Mouse (Mus musculus) E14TG2a.4 (cell line): ENCODE measurements around the gene Hoxc13.

Experiments
- H3K27me3 ChIP-seq: 2 replicates; pipeline ENCODE4 v1.6.1; 2014; ENCODE audit warnings: low read length, control low read depth; ENCODE audit not compliant: insufficient read depth
- H3K36me3 ChIP-seq: 2 replicates; pipeline ENCODE4 v1.6.1; 2014; ENCODE audit warnings: low read length, control low read depth; ENCODE audit not compliant: insufficient read depth
- H3K4me1 ChIP-seq: replicated peaks from 2 replicates; pipeline ENCODE4 v1.6.1; 2014; ENCODE audit warnings: low read depth, low read length, control low read depth
- H3K4me3 ChIP-seq: replicated peaks from 2 replicates; pipeline ENCODE4 v1.5.1; 2014; ENCODE audit warnings: mild to moderate bottlenecking, low read length
- H3K9me3 ChIP-seq: 2 replicates; pipeline ENCODE4 v1.6.1; 2014; ENCODE audit warnings: low read length, control low read depth
- CTCF ChIP-seq: conservative IDR thresholded peaks from 2 replicates; pipeline ENCODE4 v1.5.1; 2014; ENCODE audit warnings: low read length
- NANOG ChIP-seq: IDR thresholded peaks from 2 replicates; pipeline ENCODE4 v1.6.1; 2014; ENCODE audit warnings: borderline replicate concordance, low read length, mixed read lengths
- POU5F1 ChIP-seq: IDR thresholded peaks from 2 replicates; pipeline ENCODE4 v1.6.1; 2014; ENCODE audit warnings: low read length, borderline replicate concordance

Hoxc13 gene

GRCm38 (mm10) chr15:102972753-102973152 lies 51.9 kb downstream of the Hoxc13 start:
- Histone ChIP-seq H3K4me1 (peaks cover 37% of the 10 kb centered on the region), H3K4me3 (no peak overlapping the region), H3K27me3 (peaks cover 97% of the 10 kb centered on the region), H3K9me3 (peaks cover 13% of the 10 kb centered on the region; the same call in 1 of the 2 replicates), H3K36me3 (no peaks in the 10 kb centered on the region)
- TF ChIP-seq NANOG, result no peak
- no peak for TF ChIP-seq POU5F1
- no peak for TF ChIP-seq CTCF

- Histone ChIP-seq H3K36me3 (no peaks in the 10 kb centered on the region), H3K9me3 (peaks cover 13% of the 10 kb centered on the region; the same call in 1 of the 2 replicates)
Measured at GRCm38 (mm10) chr15:102975034-102975433, 54.1 kb downstream of the Hoxc13 start.

GRCm38 (mm10) chr15:102975688-102976111 lies 54.8 kb downstream of the Hoxc13 start:
- no peaks in the 10 kb centered on the region for H3K36me3 ChIP-seq
- H3K4me1 ChIP-seq, result peaks cover 36% of the 10 kb centered on the region
- TF ChIP-seq CTCF (no peak), NANOG (no peak), POU5F1 (no peak)

More at GRCm38 (mm10) chr15:102975034-102975433, 54.1 kb downstream of the Hoxc13 start:
- Histone ChIP-seq H3K4me3 (no peak overlapping the region), H3K27me3 (peaks cover 99% of the 10 kb centered on the region), H3K4me1 (peaks cover 35% of the 10 kb centered on the region)
- TF ChIP-seq CTCF (no peak), POU5F1 (no peak), NANOG (no peak)

GRCm38 (mm10) chr15:102976171-102976570 lies 55.3 kb downstream of the Hoxc13 start, which contains the start of gene Hoxc9:
TSS of gene Hoxc9 (plus strand) at chr15:102976439.
- H3K27me3 ChIP-seq, result peaks cover 99% of the 10 kb centered on the region
- peak within 1 kb of the TSS; percentile 37; the same call in 1 of the 2 replicates for H3K4me3 ChIP-seq
- H3K36me3 ChIP-seq, result no peaks in the 10 kb centered on the region
- H3K9me3 ChIP-seq, result peaks cover 13% of the 10 kb centered on the region; the same call in 1 of the 2 replicates
- TF ChIP-seq NANOG, result no peak
- no peak for TF ChIP-seq POU5F1
- TF ChIP-seq CTCF, result no peak
- peaks cover 41% of the 10 kb centered on the region for H3K4me1 ChIP-seq

More at GRCm38 (mm10) chr15:102975688-102976111, 54.8 kb downstream of the Hoxc13 start:
- Histone ChIP-seq H3K27me3 (peaks cover 99% of the 10 kb centered on the region), H3K9me3 (peaks cover 13% of the 10 kb centered on the region; the same call in 1 of the 2 replicates), H3K4me3 (peak overlapping the region; percentile 37; the same call in 1 of the 2 replicates)

- Histone ChIP-seq H3K4me3 (peak overlapping the region; percentile 29; the same call in 1 of the 2 replicates), H3K9me3 (peaks cover 13% of the 10 kb centered on the region; the same call in 1 of the 2 replicates), H3K4me1 (peaks cover 46% of the 10 kb centered on the region), H3K27me3 (peaks cover 99% of the 10 kb centered on the region), H3K36me3 (no peaks in the 10 kb centered on the region)
- TF ChIP-seq NANOG (no peak), CTCF (no peak), POU5F1 (no peak)
Measured at GRCm38 (mm10) chr15:102976631-102977422, 55.9 kb downstream of the Hoxc13 start.

- no peaks in the 10 kb centered on the region for H3K36me3 ChIP-seq
Measured at GRCm38 (mm10) chr15:102977423-102977974, 56.6 kb downstream of the Hoxc13 start.

More at GRCm38 (mm10) chr15:102977423-102977974, 56.6 kb downstream of the Hoxc13 start:
- H3K9me3 ChIP-seq, result peaks cover 10% of the 10 kb centered on the region; the same call in 1 of the 2 replicates
- TF ChIP-seq CTCF (no peak), POU5F1 (no peak), NANOG (no peak)
- peaks cover 99% of the 10 kb centered on the region for H3K27me3 ChIP-seq
- 0 out of 2 replicates have a peak overlapping the region, but pooled peaks have one; percentile 29 for H3K4me3 ChIP-seq
- peaks cover 44% of the 10 kb centered on the region for H3K4me1 ChIP-seq
